Mouse (Mus musculus): ENCODE results near the gene Slc35a3.

The Slc35a3 gene

GRCm38 (mm10) chr3:116637693-116638476 lies 74.7 kb downstream of the Slc35a3 start:
- no peak for DNase-seq

- DNase-seq = no peak
Measured at GRCm38 (mm10) chr3:116635799-116636198, 76.8 kb downstream of the Slc35a3 start.

- DNase-seq = no peak
Measured at GRCm38 (mm10) chr3:116634853-116635252, 77.8 kb downstream of the Slc35a3 start.

- no peak for DNase-seq
Measured at GRCm38 (mm10) chr3:116634091-116634490, 78.5 kb downstream of the Slc35a3 start.

GRCm38 (mm10) chr3:116632971-116633370 lies 79.7 kb downstream of the Slc35a3 start:
- DNase-seq = no peak

GRCm38 (mm10) chr3:116631459-116631858 lies 81.2 kb downstream of the Slc35a3 start:
- no peak for DNase-seq

- DNase-seq = no peak
Measured at GRCm38 (mm10) chr3:116622641-116623040, 90.0 kb downstream of the Slc35a3 start.

GRCm38 (mm10) chr3:116620636-116621370 lies 91.8 kb downstream of the Slc35a3 start:
- DNase-seq = no peak
